Mouse (Mus musculus) liver, adult 2 months (tissue): ENCODE measurements around the gene Ttll11. TPM values are rescaled to one million over a fixed set of nuclear protein-coding genes. Genes with fewer than 3 reads are reported as not detected.

Experiments
- DNase-seq: peaks from one replicate; pipeline ENCODE4 v3.0.0-alpha.2; 2011; ENCODE audit warnings: low read depth, low spot score; ENCODE audit errors: extremely low read depth
- H3K27ac ChIP-seq: fragments of 200-500 bp; replicated peaks from 2 replicates; pipeline ENCODE4 v1.5.1; 2012; ENCODE audit warnings: low read depth, mild to moderate bottlenecking, control low read depth, inconsistent platforms, low read length; ENCODE audit not compliant: insufficient read depth
- H3K27me3 ChIP-seq: fragments of 200-500 bp; 2 replicates; pipeline ENCODE4 v1.6.1; 2012; ENCODE audit warnings: mild to moderate bottlenecking, moderate library complexity, low read length, inconsistent platforms; ENCODE audit not compliant: control insufficient read depth, insufficient read depth
- H3K36me3 ChIP-seq: fragments of 200-500 bp; 2 replicates; pipeline ENCODE4 v1.6.1; 2012; ENCODE audit warnings: low read length, inconsistent platforms; ENCODE audit not compliant: control insufficient read depth, insufficient read depth
- H3K4me1 ChIP-seq: fragments of 200-500 bp; 2 replicates; pipeline ENCODE4 v1.6.1; 2011; ENCODE audit warnings: low read length; ENCODE audit not compliant: control insufficient read depth, insufficient read depth
- H3K4me3 ChIP-seq: fragments of 200-500 bp; 2 replicates; pipeline ENCODE4 v1.5.1; 2011; ENCODE audit warnings: low read depth, mild to moderate bottlenecking, control low read depth, low read length, moderate library complexity; ENCODE audit not compliant: insufficient read depth
- H3K79me2 ChIP-seq: fragments of 200-500 bp; 2 replicates; pipeline ENCODE4 v1.6.1; 2012; ENCODE audit warnings: inconsistent platforms, mild to moderate bottlenecking, low read length, moderate library complexity; ENCODE audit not compliant: control insufficient read depth, insufficient read depth
- H3K9ac ChIP-seq: fragments of 200-500 bp; 2 replicates; pipeline ENCODE4 v1.6.1; 2012; ENCODE audit warnings: low read depth, mild to moderate bottlenecking, control low read depth, inconsistent platforms, low read length
- CTCF ChIP-seq: fragments of 200-500 bp; IDR thresholded peaks from 2 replicates; pipeline ENCODE4 v1.5.1; 2011; ENCODE audit warnings: low read depth, low read length, control low read depth
- POLR2A ChIP-seq: fragments of 200-500 bp; IDR thresholded peaks from 2 replicates; pipeline ENCODE4 v1.6.1; 2011; ENCODE audit warnings: low read length, control low read depth; ENCODE audit not compliant: insufficient read depth; ENCODE audit errors: extremely low read depth
- WGBS: fragments of 180-500 bp; shearing (Covaris S2); methylation state at CpG from one replicate; pipeline ENCODE4 v1.1.7; 2018; 5-methylcytosine and 5-hydroxymethylcytosine counted together
- polyA plus RNA-seq: library from polyadenylated mRNA; depleted of rRNA; stranded (reverse); fragments of >200 nt; gene quantifications from 2 replicates; pipeline ENCODE4 v1.2.3, GENCODE M21; 2012
- total RNA-seq: library from RNA; depleted of rRNA; stranded (reverse); fragments of >200 nt; gene quantifications from 2 replicates; pipeline ENCODE4 v1.2.3, GENCODE M21; 2014

The Ttll11 gene
- total and polyA plus RNA-seq, 2 experiments: 0.09 to 0.55 TPM

GRCm38 (mm10) chr2:35924947-35925346, 54.8 kb downstream of the Ttll11 start:
- no peak for DNase-seq
- H3K27me3 ChIP-seq: no peaks in the 10 kb centered on the region
- H3K4me1 ChIP-seq: no peaks in the 10 kb centered on the region
- no peaks in the 10 kb centered on the region for H3K79me2 ChIP-seq
- no peak overlapping the region for H3K9ac ChIP-seq
- TF ChIP-seq POLR2A (no peak), CTCF (no peak)
- H3K27ac ChIP-seq: no peak overlapping the region
- H3K36me3 ChIP-seq: no peaks in the 10 kb centered on the region
- H3K4me3 ChIP-seq: no peak overlapping the region
- WGBS: 81% methylated on average over 4 of the region's 4 CpGs

DNA sequence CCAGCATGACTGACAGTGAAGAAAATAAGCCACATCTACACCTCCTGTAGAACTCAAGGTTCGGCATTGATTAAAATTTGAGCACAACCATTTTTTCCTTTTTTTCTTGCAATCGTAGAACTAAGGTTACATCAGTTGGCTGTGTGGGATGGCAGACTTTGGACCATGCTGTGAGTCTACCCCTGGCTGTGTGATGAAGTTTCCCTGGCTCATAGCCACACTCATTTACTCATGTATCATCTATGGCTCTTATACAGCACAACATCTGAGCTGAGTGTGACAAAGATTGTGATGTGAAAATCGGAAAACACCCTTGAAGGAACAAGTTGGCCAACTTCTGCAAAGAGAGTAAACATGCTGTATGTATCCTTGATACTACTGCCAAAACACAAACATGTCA, 56.8 kb downstream of the Ttll11 start:
- Histone ChIP-seq H3K4me3 (no peak overlapping the region), H3K9ac (no peak overlapping the region), H3K4me1 (no peaks in the 10 kb centered on the region), H3K27ac (no peak overlapping the region), H3K36me3 (no peaks in the 10 kb centered on the region), H3K27me3 (no peaks in the 10 kb centered on the region), H3K79me2 (no peaks in the 10 kb centered on the region)
- peak; percentile 73 for DNase-seq
- TF ChIP-seq CTCF: no peak
- no peak for TF ChIP-seq POLR2A
- 41% methylated on average over 3 of the region's 3 CpGs for WGBS

DNA sequence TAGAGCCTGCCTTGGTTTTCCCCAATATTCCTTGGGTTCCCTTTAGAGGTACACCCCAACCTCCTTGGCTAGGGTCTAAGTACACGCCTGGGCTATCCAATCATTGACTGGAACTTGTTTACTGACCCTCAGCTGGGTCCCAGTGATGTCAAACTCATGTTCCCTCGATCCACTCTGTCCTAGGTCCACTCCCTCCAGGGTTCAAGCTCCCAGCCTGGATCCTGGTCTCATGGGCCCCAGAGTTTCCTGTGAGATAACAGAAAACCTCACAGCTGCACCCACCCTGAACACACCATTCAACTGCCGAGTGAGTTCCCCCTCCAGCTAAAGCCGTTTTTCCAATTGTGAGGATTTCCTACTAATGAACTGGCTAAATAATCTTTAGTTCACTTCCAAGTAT, 67.6 kb downstream of the Ttll11 start:
- Histone ChIP-seq H3K79me2 (no peaks in the 10 kb centered on the region), H3K9ac (no peak overlapping the region), H3K4me1 (no peaks in the 10 kb centered on the region), H3K36me3 (no peaks in the 10 kb centered on the region), H3K27ac (no peak overlapping the region), H3K27me3 (no peaks in the 10 kb centered on the region), H3K4me3 (no peak overlapping the region)
- TF ChIP-seq POLR2A (no peak), CTCF (no peak)
- DNase-seq: no peak
- WGBS: 62% methylated on average over 4 of the region's 4 CpGs

DNA sequence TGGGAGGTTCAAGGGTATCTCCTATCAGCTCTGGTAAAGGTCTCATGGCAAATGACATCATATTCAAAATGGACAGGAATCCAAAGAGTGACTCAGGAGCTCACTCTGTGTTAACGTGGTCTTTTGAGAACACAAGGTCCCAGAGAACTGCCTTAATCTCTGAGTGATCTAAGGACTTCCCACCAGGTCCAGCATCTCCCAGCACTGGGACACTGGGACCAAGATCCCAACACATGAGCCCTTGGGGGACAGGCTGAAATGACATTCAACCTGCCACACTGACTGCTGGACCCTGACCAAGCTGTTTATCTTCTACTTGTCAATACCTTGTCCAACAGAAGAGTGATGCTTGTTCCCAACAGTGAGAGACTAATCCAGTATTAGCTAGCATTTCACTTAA, 68.0 kb downstream of the Ttll11 start:
- TF ChIP-seq POLR2A: no peak
- no peak for TF ChIP-seq CTCF
- Histone ChIP-seq H3K4me1 (no peaks in the 10 kb centered on the region), H3K27me3 (no peaks in the 10 kb centered on the region), H3K79me2 (no peaks in the 10 kb centered on the region), H3K9ac (no peak overlapping the region), H3K36me3 (no peaks in the 10 kb centered on the region), H3K4me3 (no peak overlapping the region), H3K27ac (no peak overlapping the region)
- DNase-seq: no peak
- WGBS: 82% methylated on average over 1 of the region's 1 CpGs

DNA sequence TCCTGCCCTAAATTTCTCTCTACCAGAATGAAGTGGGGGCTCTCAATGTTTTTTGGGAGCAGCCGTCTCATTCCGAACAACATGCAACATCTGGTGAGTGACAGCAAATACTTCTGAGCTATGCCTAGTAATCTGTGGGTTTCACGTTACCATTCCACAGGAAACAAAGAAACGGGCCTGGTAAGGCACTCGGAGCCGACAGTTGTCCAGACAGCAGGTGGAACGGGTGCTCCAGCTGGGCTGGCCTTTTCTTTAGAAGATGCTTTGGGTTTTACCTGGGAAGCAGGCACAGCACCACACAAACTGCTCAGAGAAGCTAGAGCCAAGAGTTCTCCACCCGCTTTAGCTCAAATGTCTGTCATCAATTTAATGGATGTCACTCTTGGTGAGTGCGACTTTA, 69.0 kb downstream of the Ttll11 start:
- DNase-seq: no peak
- Histone ChIP-seq H3K36me3 (no peaks in the 10 kb centered on the region), H3K27ac (no peak overlapping the region), H3K4me3 (no peak overlapping the region), H3K27me3 (no peaks in the 10 kb centered on the region), H3K9ac (no peak overlapping the region), H3K79me2 (no peaks in the 10 kb centered on the region), H3K4me1 (no peaks in the 10 kb centered on the region)
- TF ChIP-seq CTCF (no peak), POLR2A (no peak)
- 94% methylated on average over 9 of the region's 9 CpGs for WGBS

- H3K36me3 ChIP-seq: no peaks in the 10 kb centered on the region
- H3K79me2 ChIP-seq: no peaks in the 10 kb centered on the region
- DNase-seq: no peak
- over 99% methylated on average over 4 of the region's 4 CpGs for WGBS
- TF ChIP-seq POLR2A: no peak
- no peak for TF ChIP-seq CTCF
- H3K27me3 ChIP-seq: no peaks in the 10 kb centered on the region
- no peaks in the 10 kb centered on the region for H3K4me1 ChIP-seq
- H3K9ac ChIP-seq: no peak overlapping the region
- H3K4me3 ChIP-seq: no peak overlapping the region
- H3K27ac ChIP-seq: no peak overlapping the region
Measured at GRCm38 (mm10) chr2:35909353-35909752, 70.4 kb downstream of the Ttll11 start.
